Mouse (Mus musculus): ENCODE results near the gene Six5.

GRCm38 (mm10) chr7:19094471-19094825 lies at the start of gene Six5:
- TF ChIP-seq POLR2A (IDR thresholded peaks at IDR 0.05; ENCODE audit: low read depth, low read length) = no peak
- TF ChIP-seq CTCF (conservative IDR thresholded peaks at IDR 0.05; ENCODE audit: insufficient read depth, insufficient read length, low read depth, low read length) = no peak

Measured in kidney, adult 2 months (tissue).